Mouse (Mus musculus) granulocyte monocyte progenitor cell, adult 5-6 weeks (primary cell): Measurements from ENCODE around the gene Emc4. TPM values are rescaled to one million over a fixed set of nuclear protein-coding genes. Genes with fewer than 3 reads are reported as not detected.

ENCODE experiments used
- ATAC-seq: replicated peaks from 2 replicates; pipeline ENCODE4 v1.8.0; 2016; ENCODE audit warnings: mild to moderate bottlenecking, moderate TSS enrichment, inconsistent platforms; ENCODE audit not compliant: poor library complexity, severe bottlenecking
- total RNA-seq, 2 experiments: library from RNA; stranded (forward) in 1 of 2; stranded (reverse) in 1 of 2; fragments of 200-712, 200-1000 nt in 1 of 2; fragments of >200 nt in 1 of 2; fragmentation: Nextera tagmentation in 1 of 2; gene quantifications; 2 replicates each; pipeline ENCODE4 v1.2.3; 2014 to 2017

The Emc4 gene
- total RNA-seq (2014; fragmentation: Nextera tagmentation) (58.9 and 83.9 TPM in 2 replicates), total RNA-seq (2017) (73.6 and 78.2 TPM in 2 replicates)

- ATAC-seq: peak; percentile 94
Observed at GRCm38 (mm10) chr2:112367726-112368673, at the start of gene Emc4. Gene Emc4, minus strand, starts transcription at chr2:112368027.

DNA sequence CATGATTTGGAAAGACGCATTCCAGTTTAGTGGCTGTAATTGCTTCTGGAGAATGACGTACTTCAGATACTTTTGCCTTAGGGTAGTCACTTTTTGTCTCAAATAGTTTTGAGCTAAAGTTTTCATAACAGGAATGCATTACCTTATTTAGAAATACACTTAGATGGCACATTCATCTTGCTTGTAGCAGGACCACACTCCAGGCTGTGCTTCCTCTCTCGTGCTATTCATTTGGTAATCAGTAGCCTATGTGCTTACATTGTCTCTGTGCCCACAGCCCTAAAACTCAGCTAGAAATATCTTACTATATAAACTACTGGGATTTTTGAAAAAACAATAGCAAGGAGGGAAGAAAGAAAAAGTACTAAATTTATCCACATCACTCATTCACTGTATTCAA is 39.2 kb upstream of the Emc4 start:
- ATAC-seq: no peak

GRCm38 (mm10) chr2:112396649-112397048 is 28.8 kb upstream of the Emc4 start:
- ATAC-seq: peak; percentile 51

GRCm38 (mm10) chr2:112393958-112394357 is 26.1 kb upstream of the Emc4 start:
- ATAC-seq: peak; percentile 53

DNA sequence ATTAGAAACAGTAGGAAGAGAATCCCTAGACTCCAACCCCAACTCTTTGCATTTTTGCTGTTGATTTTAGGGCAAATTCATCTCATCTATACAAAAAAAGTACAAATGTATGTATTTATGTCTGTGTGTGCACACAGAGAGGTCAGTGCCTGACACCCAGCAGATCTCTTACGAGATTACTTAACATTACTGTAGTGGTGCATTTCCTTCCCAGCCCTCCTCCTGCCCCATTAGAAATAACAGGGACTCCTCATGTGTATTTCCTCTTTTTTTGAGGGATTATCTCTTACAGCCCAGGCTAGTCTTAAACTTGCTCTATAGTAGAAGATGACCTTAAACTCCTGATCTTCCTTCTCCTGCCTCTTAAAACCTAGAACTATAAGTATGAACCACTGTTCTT is 24.9 kb upstream of the Emc4 start:
- ATAC-seq: peak; percentile 70

- ATAC-seq: peak; percentile 42
Observed at GRCm38 (mm10) chr2:112391346-112392000, 23.6 kb upstream of the Emc4 start.

- no peak for ATAC-seq
Observed at GRCm38 (mm10) chr2:112390843-112391242, 23.0 kb upstream of the Emc4 start.

DNA sequence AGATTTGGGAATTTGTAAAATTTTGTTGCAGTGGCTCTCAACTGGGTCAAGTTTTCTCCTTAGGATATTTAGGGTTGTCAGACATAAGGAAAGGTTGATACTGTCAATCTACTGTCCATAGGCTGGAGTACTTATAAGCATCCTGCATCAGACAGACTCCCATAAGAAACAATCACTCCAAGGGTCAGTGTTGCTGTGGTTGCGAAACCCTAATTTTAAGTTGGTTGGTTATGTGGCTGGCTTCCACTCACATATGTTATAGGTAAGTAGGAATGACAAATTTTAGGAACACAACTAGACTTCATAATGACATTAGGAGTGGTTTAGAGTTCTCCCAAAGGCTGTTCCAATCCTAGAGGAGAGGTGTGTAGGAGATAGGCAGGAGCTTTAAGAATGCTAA is 13.4 kb upstream of the Emc4 start:
- ATAC-seq: no peak

DNA sequence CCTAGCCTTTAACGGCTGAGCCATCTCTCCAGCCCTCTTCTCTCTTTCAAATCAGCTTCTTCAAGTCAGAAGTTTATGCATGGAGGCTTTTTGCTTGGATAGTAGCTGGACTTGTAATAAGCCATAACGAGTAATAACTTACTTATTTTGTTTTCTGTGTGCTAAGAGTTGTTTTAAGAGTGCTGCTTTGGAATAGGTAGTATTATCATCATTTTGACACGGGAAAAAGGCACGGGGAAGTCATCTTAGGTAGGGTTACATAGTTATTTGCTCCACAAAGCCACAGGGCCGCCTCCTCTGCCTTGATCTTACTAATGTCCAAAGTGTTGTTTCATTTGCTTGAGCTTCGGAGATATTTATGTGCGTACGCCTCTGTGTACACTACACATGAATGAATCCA is 12.3 kb upstream of the Emc4 start:
- ATAC-seq: no peak

- ATAC-seq: peak; percentile 94
Observed at GRCm38 (mm10) chr2:112378973-112379898, 11.4 kb upstream of the Emc4 start, which contains the start of gene Katnbl1. Gene Katnbl1, plus strand, starts transcription at chr2:112379211.

- no peak for ATAC-seq
Observed at GRCm38 (mm10) chr2:112374610-112375009, 6.8 kb upstream of the Emc4 start.

- ATAC-seq: no peak
Observed at GRCm38 (mm10) chr2:112373141-112373540, 5.3 kb upstream of the Emc4 start.

- no peak for ATAC-seq
Observed at GRCm38 (mm10) chr2:112369941-112370340, 2.1 kb upstream of the Emc4 start.

DNA sequence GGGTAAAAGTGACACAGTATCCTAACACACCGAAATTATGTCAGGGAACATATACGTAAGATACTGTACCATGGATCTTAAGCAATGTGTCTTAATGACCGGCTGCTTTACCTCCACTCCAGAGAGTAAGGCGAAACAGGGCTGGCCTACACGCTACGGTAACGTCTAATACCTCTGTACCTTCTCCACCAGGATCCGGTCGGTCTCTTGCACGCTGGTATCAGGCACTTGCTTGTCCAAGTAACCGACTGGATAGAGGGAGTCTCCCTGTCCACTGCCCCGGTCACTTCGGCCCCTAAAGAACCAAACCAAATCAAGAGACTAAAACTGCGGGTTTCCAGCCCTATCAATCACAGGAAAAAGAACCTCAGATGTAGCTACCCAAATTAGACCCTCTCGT is 605 bp downstream of the Emc4 start:
- peak; percentile 30 for ATAC-seq

DNA sequence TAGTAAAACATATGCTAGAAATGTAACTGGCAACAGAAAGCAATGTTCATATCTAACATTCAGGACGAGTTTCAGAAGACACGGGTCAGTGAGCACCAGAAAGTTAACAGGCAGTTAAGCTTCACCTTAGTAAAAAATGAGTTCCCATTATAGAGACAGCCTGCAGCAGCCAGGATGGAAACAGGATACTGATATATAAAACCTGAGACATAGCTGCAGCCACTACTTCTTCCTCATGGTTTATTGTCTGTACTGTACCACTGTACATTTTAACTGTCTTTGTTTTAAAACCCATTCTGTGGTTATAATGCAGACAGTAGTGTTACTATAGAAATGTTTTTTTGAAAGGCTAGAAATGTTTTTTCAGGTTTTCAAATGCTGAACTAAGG is 7.1 kb downstream of the Emc4 start:
- ATAC-seq: no peak

DNA sequence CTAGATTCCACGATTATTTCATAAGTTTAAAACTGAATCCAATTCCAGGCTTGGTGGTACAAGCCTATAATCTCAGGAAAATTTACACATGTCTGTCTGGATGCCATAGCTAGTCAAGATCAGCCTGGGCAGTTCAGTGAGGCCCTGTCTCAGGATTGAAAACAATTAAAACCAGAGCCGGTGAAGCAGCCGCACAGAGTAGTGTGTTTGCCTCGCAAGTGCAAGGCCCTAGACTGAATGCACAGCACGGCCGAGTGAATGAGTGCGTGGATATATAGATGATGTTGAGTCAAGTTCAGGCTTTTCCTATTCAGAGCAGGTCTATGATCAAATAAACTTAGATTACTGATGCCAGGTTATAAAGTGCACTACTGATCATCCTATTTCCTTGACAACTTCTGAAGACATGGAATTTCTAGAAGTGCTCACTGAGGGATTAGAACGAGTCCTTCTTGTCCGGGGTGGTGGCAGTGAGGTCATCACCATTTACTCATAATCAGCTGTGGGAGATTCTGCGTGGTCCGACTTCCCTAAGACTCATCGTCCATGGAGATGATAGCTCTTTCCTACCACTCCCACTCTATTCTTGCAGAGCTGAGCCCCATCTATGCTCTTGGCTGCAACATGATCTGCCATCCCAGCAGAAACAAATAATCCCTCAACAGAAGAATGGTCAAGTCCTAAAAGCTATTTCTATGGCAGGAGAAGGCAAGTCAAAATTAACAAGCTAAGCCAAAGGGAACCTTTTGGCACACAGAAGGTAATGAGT is 7.6 kb downstream of the Emc4 start:
- ATAC-seq: no peak

DNA sequence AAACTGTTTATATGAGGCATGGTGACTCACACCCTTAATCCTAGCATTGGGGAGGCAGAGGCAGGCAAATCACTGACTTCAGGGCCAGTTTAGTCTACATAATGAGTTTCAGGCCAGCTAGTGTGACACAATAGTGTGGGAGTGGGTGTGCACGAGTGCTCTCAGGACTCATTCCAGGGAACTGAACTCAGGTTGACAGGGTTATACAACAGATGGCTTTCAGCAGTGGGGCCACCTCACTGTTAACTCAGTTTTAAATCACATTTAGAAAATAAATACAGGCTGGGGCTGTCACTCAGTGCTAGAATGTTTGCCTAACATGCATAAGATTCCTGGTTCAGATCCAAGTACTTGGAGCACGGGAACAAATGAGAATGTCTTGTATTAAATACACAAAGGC is 8.2 kb downstream of the Emc4 start:
- ATAC-seq: no peak

- no peak for ATAC-seq
Observed at GRCm38 (mm10) chr2:112353685-112354455, 14.0 kb downstream of the Emc4 start.

- ATAC-seq: no peak
Observed at GRCm38 (mm10) chr2:112348246-112348645, 19.6 kb downstream of the Emc4 start.
